Mouse (Mus musculus): ENCODE measurements around the gene Cdkn2d. TPM values are rescaled to one million over a fixed set of nuclear protein-coding genes. Genes with fewer than 3 reads are reported as not detected.
"Not testable (repeated sequence)": the region's sequence is repeated elsewhere in the genome, so short reads cannot be mapped to it uniquely, and the experiment has no call there.

Gene Cdkn2d
- polyA plus RNA-seq, 1 experiment from 2014 or later: 91.3 TPM

GRCm38 (mm10) chr9:21273094-21273493 is 18.1 kb downstream of the Cdkn2d start:
- WGBS: 88% methylated on average over 8 of the region's 8 CpGs
- no peak overlapping the region for H3K4me2 ChIP-seq (replicated peaks)
- H3K4me1 ChIP-seq: no peaks in the 10 kb centered on the region
- H3K27ac ChIP-seq (replicated peaks): no peak overlapping the region
- H3K9me3 ChIP-seq: no peaks in the 10 kb centered on the region
- no peak overlapping the region for H3K9ac ChIP-seq (replicated peaks)
- ATAC-seq (replicated peaks): no peak
- no peaks in the 10 kb centered on the region for H3K27me3 ChIP-seq
- no peak overlapping the region for H3K4me3 ChIP-seq
- peaks cover 90% of the 10 kb centered on the region for H3K36me3 ChIP-seq

GRCm38 (mm10) chr9:21272391-21272790 is 18.8 kb downstream of the Cdkn2d start:
- H3K4me1 ChIP-seq: no peaks in the 10 kb centered on the region
- no peaks in the 10 kb centered on the region for H3K27me3 ChIP-seq
- ATAC-seq (replicated peaks): no peak
- WGBS: 91% methylated on average over 9 of the region's 9 CpGs
- H3K9ac ChIP-seq (replicated peaks): no peak overlapping the region
- no peaks in the 10 kb centered on the region for H3K9me3 ChIP-seq
- no peak overlapping the region for H3K4me3 ChIP-seq
- no peak overlapping the region for H3K4me2 ChIP-seq (replicated peaks)
- H3K27ac ChIP-seq (replicated peaks): no peak overlapping the region
- H3K36me3 ChIP-seq: peaks cover 87% of the 10 kb centered on the region

GRCm38 (mm10) chr9:21269590-21269989 is 21.6 kb downstream of the Cdkn2d start:
- not testable (repeated sequence) for H3K27ac ChIP-seq (replicated peaks); H3K4me2 ChIP-seq (replicated peaks); ATAC-seq (replicated peaks); H3K4me3 ChIP-seq; H3K27me3 ChIP-seq; H3K9me3 ChIP-seq; H3K9ac ChIP-seq (replicated peaks)
- Histone ChIP-seq H3K4me1 (peaks cover 17% of the 10 kb centered on the region), H3K36me3 (peaks cover 73% of the 10 kb centered on the region)
- 83% methylated on average over 5 of the region's 5 CpGs for WGBS

- Histone ChIP-seq H3K27me3 (no peaks in the 10 kb centered on the region), H3K4me3 (no peak overlapping the region), H3K9me3 (no peaks in the 10 kb centered on the region), H3K27ac (replicated peaks) (no peak overlapping the region), H3K36me3 (peaks cover 60% of the 10 kb centered on the region), H3K4me1 (peaks cover 21% of the 10 kb centered on the region), H3K9ac (replicated peaks) (no peak overlapping the region), H3K4me2 (replicated peaks) (no peak overlapping the region)
- 91% methylated on average over 16 of the region's 16 CpGs for WGBS
- ATAC-seq (replicated peaks): no peak
Observed at GRCm38 (mm10) chr9:21268305-21268704, 22.9 kb downstream of the Cdkn2d start.

- no peak overlapping the region for H3K4me3 ChIP-seq
- H3K9me3 ChIP-seq: no peaks in the 10 kb centered on the region
- ATAC-seq (replicated peaks): no peak
- H3K4me1 ChIP-seq: peaks cover 21% of the 10 kb centered on the region
- H3K9ac ChIP-seq (replicated peaks): no peak overlapping the region
- WGBS: 90% methylated on average over 5 of the region's 5 CpGs
- H3K36me3 ChIP-seq: peaks cover 46% of the 10 kb centered on the region
- no peaks in the 10 kb centered on the region for H3K27me3 ChIP-seq
- H3K27ac ChIP-seq (replicated peaks): no peak overlapping the region
- no peak overlapping the region for H3K4me2 ChIP-seq (replicated peaks)
Observed at GRCm38 (mm10) chr9:21266889-21267288, 24.3 kb downstream of the Cdkn2d start.

GRCm38 (mm10) chr9:21265611-21266010 is 25.6 kb downstream of the Cdkn2d start:
- Histone ChIP-seq H3K27me3 (no peaks in the 10 kb centered on the region), H3K4me3 (peak overlapping the region; percentile 84), H3K27ac (replicated peaks) (peak overlapping the region; percentile 70; the same call in 1 of the 2 replicates), H3K9ac (replicated peaks) (peak overlapping the region; percentile 92), H3K36me3 (peaks cover 33% of the 10 kb centered on the region), H3K4me2 (replicated peaks) (peak overlapping the region; percentile 82), H3K4me1 (peaks cover 21% of the 10 kb centered on the region), H3K9me3 (no peaks in the 10 kb centered on the region)
- no peak; the same call in 1 of the 2 replicates for ATAC-seq (replicated peaks)
- 5% methylated on average over 11 of the region's 11 CpGs for WGBS

- H3K27me3 ChIP-seq: no peaks in the 10 kb centered on the region
- peak within 1 kb of the TSS; percentile 92 for H3K9ac ChIP-seq (replicated peaks)
- peak; percentile 97 for ATAC-seq (replicated peaks)
- no peaks in the 10 kb centered on the region for H3K9me3 ChIP-seq
- H3K27ac ChIP-seq (replicated peaks): peak within 1 kb of the TSS; percentile 70
- peaks cover 21% of the 10 kb centered on the region for H3K4me1 ChIP-seq
- peaks cover 28% of the 10 kb centered on the region for H3K36me3 ChIP-seq
- peak within 1 kb of the TSS; percentile 84 for H3K4me3 ChIP-seq
- H3K4me2 ChIP-seq (replicated peaks): peak within 1 kb of the TSS; percentile 82
- under 1% methylated on average over 49 of the region's 49 CpGs for WGBS
Observed at GRCm38 (mm10) chr9:21265000-21265561, 26.1 kb downstream of the Cdkn2d start, which contains the start of gene Atg4d. Gene Atg4d (plus strand): TSS chr9:21265293.

GRCm38 (mm10) chr9:21264272-21264999 is 26.8 kb downstream of the Cdkn2d start:
- 13% methylated on average over 17 of the region's 17 CpGs for WGBS
- Histone ChIP-seq H3K27me3 (no peaks in the 10 kb centered on the region), H3K4me3 (peak overlapping the region; percentile 84), H3K9me3 (no peaks in the 10 kb centered on the region), H3K9ac (replicated peaks) (peak overlapping the region; percentile 92), H3K36me3 (peaks cover 23% of the 10 kb centered on the region), H3K27ac (replicated peaks) (peak overlapping the region; percentile 56), H3K4me1 (peaks cover 21% of the 10 kb centered on the region), H3K4me2 (replicated peaks) (peak overlapping the region; percentile 82)
- no peak; the same call in none of the 2 replicates for ATAC-seq (replicated peaks)

GRCm38 (mm10) chr9:21261831-21262230 is 29.4 kb downstream of the Cdkn2d start:
- Histone ChIP-seq H3K27me3 (no peaks in the 10 kb centered on the region), H3K9me3 (no peaks in the 10 kb centered on the region), H3K9ac (replicated peaks) (no peak overlapping the region), H3K36me3 (peaks cover under 1% of the 10 kb centered on the region; the same call in 1 of the 2 replicates), H3K4me1 (peaks cover 18% of the 10 kb centered on the region), H3K4me2 (replicated peaks) (no peak overlapping the region), H3K4me3 (no peak overlapping the region), H3K27ac (replicated peaks) (no peak overlapping the region)
- 64% methylated on average over 2 of the region's 2 CpGs for WGBS
- ATAC-seq (replicated peaks): no peak

- H3K9ac ChIP-seq (replicated peaks): no peak overlapping the region
- WGBS: 78% methylated on average over 6 of the region's 6 CpGs
- peaks cover 6% of the 10 kb centered on the region for H3K4me1 ChIP-seq
- H3K27ac ChIP-seq (replicated peaks): no peak overlapping the region
- ATAC-seq (replicated peaks): no peak
- H3K36me3 ChIP-seq: no peaks in the 10 kb centered on the region
- H3K4me2 ChIP-seq (replicated peaks): no peak overlapping the region
- no peaks in the 10 kb centered on the region for H3K27me3 ChIP-seq
- no peak overlapping the region for H3K4me3 ChIP-seq
- no peaks in the 10 kb centered on the region for H3K9me3 ChIP-seq
Observed at GRCm38 (mm10) chr9:21260491-21261040, 30.6 kb downstream of the Cdkn2d start.

- not testable (repeated sequence) for H3K4me3 ChIP-seq; H3K27ac ChIP-seq (replicated peaks); H3K4me1 ChIP-seq; H3K4me2 ChIP-seq (replicated peaks); H3K36me3 ChIP-seq; H3K27me3 ChIP-seq; H3K9me3 ChIP-seq; H3K9ac ChIP-seq (replicated peaks); ATAC-seq (replicated peaks)
- 84% methylated on average over 4 of the region's 4 CpGs for WGBS
Observed at GRCm38 (mm10) chr9:21256349-21256748, 34.9 kb downstream of the Cdkn2d start.

- Histone ChIP-seq H3K9ac (replicated peaks) (no peak overlapping the region), H3K4me3 (no peak overlapping the region), H3K9me3 (no peaks in the 10 kb centered on the region), H3K4me2 (replicated peaks) (no peak overlapping the region), H3K4me1 (no peaks in the 10 kb centered on the region), H3K27ac (replicated peaks) (no peak overlapping the region), H3K27me3 (peaks cover 11% of the 10 kb centered on the region), H3K36me3 (no peaks in the 10 kb centered on the region)
- ATAC-seq (replicated peaks): no peak; the same call in 1 of the 2 replicates
Observed at GRCm38 (mm10) chr9:21254690-21255089, 36.5 kb downstream of the Cdkn2d start.
